Mouse (Mus musculus): Measurements from ENCODE around the gene Nucb1.

DNA sequence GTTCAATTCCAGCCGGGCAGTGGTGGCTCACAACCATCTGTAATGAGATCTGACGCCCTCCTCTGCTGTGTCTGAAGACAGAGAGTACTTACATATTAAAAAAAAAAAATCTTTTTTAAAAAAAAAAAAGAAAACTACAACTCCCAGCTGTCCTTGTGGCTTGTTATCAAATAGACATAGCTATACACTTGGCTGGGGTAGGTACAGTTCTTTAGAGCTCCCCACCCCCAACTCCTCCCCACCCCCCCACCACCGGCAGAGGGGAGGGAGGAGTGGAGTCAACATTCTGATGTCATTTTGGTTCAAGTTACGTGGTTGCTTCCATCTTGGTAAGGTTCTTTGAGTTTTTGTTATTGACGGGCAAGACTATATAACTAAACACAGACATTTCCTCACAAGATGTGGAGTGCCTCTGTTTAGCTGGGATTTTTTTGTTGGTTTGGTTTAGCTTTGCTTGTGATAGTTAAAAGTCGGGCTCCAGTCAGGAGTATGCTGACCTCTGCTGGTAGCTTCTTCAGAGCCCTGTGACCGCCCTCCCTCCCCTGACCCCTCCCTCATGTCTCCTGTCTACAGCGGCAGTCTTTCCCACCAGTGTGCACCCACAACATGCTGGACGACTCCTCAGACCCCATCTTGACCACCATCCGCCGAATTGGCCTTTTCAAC lies 62.7 kb downstream of the Nucb1 start:
- TF ChIP-seq CTCF (conservative IDR thresholded peaks at IDR 0.05; ENCODE audit: insufficient read depth, insufficient read length, low read depth, low read length) (peak; percentile 59), POLR2A (IDR thresholded peaks at IDR 0.05; ENCODE audit: low read depth, low read length) (no peak)

Measured in kidney, adult 2 months (tissue).